Mouse (Mus musculus): ENCODE measurements around the gene B9d2. TPM values are rescaled to one million over a fixed set of nuclear protein-coding genes. Genes with fewer than 3 reads are reported as not detected.
A peak's percentile ranks its signal among the peaks of the same experiment; 100 is the strongest.

B9d2 gene
- polyA plus RNA-seq, 1 experiment from 2014 or later = 19.9 TPM

DNA sequence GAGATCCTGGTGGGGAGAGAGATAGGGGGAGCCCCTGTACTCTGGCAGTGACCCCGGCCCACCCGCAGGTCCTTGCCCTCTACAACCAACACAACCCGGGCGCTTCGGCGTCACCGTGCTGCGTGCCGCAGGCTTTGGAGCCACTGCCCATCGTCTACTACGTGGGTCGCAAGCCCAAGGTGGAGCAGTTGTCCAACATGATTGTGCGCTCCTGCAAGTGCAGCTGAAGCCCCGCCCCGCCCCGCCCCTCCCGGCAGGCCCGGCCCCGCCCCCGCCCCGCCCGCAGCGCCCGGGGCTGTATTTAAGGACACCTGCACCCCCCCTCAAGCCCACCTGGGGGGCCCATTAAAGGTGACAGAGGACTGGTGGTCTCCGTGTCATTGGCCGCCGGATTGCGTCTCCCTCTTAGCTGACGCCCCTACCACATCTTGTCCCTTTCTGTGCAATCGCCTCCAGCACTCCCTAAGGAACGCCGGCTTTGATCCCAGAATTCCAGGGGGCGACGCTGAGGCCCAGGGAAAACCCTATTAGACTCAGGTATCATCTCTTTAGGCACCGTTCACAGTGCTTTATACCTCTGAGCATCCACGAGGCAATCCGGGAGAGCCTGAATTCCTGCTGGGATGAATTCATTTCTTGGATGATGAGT lies 24.3 kb downstream of the B9d2 start:
- WGBS (ENCODE audit: insufficient replicate concordance) = 59% methylated on average over 31 of the region's 37 CpGs
- H3K36me3 ChIP-seq (replicated peaks) = peaks cover 58% of the 10 kb centered on the region
- H3K27ac ChIP-seq (replicated peaks) = no peak overlapping the region
- H3K4me3 ChIP-seq (replicated peaks) = no peak overlapping the region
- H3K27me3 ChIP-seq = no peaks in the 10 kb centered on the region
- no peak overlapping the region for H3K9ac ChIP-seq
- peak overlapping the region; percentile 51 for H3K4me2 ChIP-seq
- peaks cover 54% of the 10 kb centered on the region for H3K4me1 ChIP-seq (replicated peaks)
- no peaks in the 10 kb centered on the region; the same call in 1 of the 2 replicates for H3K9me3 ChIP-seq (replicated peaks)
- no peak for ATAC-seq (ENCODE audit: insufficient read depth)

GRCm38 (mm10) chr7:25705801-25706251 lies 25.2 kb downstream of the B9d2 start:
- Histone ChIP-seq H3K36me3 (replicated peaks) (peaks cover 49% of the 10 kb centered on the region), H3K27ac (replicated peaks) (peak overlapping the region; percentile 56), H3K9me3 (replicated peaks) (no peaks in the 10 kb centered on the region; the same call in 1 of the 2 replicates), H3K4me1 (replicated peaks) (peaks cover 64% of the 10 kb centered on the region), H3K9ac (no peak overlapping the region), H3K4me2 (no peak overlapping the region), H3K27me3 (no peaks in the 10 kb centered on the region), H3K4me3 (replicated peaks) (no peak overlapping the region)
- ATAC-seq (ENCODE audit: insufficient read depth) = no peak
- WGBS (ENCODE audit: insufficient replicate concordance) = 63% methylated on average over 6 of the region's 6 CpGs

DNA sequence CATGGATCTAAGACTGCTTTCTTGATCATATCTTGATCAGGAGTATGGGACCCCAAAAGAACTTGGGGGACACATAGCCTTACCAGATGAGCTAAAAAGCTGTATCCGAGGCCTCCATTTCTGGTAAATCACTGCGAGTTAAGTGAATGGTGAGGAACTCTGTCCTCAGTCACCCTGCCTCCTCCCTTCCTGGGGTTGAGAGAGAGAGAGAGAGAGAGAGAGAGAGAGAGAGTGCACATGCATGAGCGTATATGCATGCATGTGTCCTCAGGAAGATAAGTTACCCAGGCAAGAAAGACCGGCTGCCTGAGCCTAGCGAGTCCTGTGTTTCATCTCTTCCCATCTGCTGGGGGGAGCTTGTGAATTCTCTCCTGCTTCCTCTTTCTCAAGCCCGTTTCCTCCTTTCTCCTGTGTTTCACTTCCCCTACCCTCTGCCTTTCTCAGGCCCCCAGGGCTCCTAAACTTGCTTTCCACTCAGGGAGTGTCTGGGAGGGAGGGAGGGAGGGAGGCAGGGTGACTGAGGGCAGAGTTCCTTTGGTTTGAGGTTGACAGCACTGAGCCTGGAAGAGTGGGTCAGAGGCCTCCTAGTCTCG lies 26.1 kb downstream of the B9d2 start:
- no peak for ATAC-seq (ENCODE audit: insufficient read depth)
- Histone ChIP-seq H3K4me2 (no peak overlapping the region), H3K4me3 (replicated peaks) (no peak overlapping the region), H3K9me3 (replicated peaks) (no peaks in the 10 kb centered on the region; the same call in 1 of the 2 replicates), H3K27me3 (no peaks in the 10 kb centered on the region), H3K27ac (replicated peaks) (peak overlapping the region; percentile 56), H3K4me1 (replicated peaks) (peaks cover 70% of the 10 kb centered on the region), H3K36me3 (replicated peaks) (peaks cover 47% of the 10 kb centered on the region), H3K9ac (no peak overlapping the region)
- 42% methylated on average over 7 of the region's 7 CpGs for WGBS (ENCODE audit: insufficient replicate concordance)

DNA sequence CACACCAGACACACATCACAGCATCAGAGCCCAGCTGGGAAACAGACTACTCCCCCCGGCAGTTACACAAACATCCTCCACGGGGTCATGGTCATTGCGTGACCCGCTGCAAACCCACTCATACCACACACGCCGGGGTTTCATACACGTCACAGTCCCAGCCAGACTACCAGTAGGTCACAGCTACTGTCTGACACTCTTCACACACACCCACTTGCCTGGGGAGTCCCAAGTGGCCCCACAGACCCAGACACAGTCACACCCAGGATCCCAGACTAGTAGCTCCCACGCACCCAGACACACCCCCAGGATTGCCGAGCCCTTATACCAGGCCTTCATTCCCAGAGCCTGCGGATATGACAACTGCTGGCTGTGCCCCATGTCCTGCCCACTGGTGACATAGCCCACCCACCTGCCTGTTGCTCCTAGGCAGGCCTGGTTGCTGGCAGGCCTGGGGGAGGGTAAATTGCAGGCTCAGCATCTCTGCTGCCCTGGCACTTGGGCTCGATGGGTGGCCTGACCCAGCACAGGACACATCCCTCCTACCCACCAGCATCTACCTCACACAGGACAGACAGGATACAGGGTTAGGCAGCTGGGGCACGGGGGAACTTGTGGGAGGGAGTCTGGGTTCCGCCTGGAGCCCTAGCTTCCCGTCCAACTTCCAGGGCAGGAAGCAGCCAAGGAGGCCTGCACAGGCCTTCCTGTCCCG lies 27.2 kb downstream of the B9d2 start:
- peak; percentile 8; the same call in 1 of the 2 replicates for ATAC-seq (ENCODE audit: insufficient read depth)
- H3K4me1 ChIP-seq (replicated peaks) = peaks cover 79% of the 10 kb centered on the region
- 58% methylated on average over 15 of the region's 15 CpGs for WGBS (ENCODE audit: insufficient replicate concordance)
- peak overlapping the region; percentile 57 for H3K27ac ChIP-seq (replicated peaks)
- H3K4me3 ChIP-seq (replicated peaks) = no peak overlapping the region
- peaks cover 42% of the 10 kb centered on the region for H3K36me3 ChIP-seq (replicated peaks)
- H3K27me3 ChIP-seq = no peaks in the 10 kb centered on the region
- no peaks in the 10 kb centered on the region for H3K9me3 ChIP-seq (replicated peaks)
- H3K4me2 ChIP-seq = no peak overlapping the region; the same call in 1 of the 2 replicates
- no peak overlapping the region for H3K9ac ChIP-seq

- H3K4me3 ChIP-seq (replicated peaks) = no peak overlapping the region
- peaks cover 48% of the 10 kb centered on the region for H3K36me3 ChIP-seq (replicated peaks)
- no peak overlapping the region for H3K4me2 ChIP-seq
- H3K4me1 ChIP-seq (replicated peaks) = peaks cover 61% of the 10 kb centered on the region
- no peaks in the 10 kb centered on the region for H3K27me3 ChIP-seq
- H3K9me3 ChIP-seq (replicated peaks) = no peaks in the 10 kb centered on the region
- H3K27ac ChIP-seq (replicated peaks) = no peak overlapping the region
- H3K9ac ChIP-seq = no peak overlapping the region
- ATAC-seq (ENCODE audit: insufficient read depth) = no peak
- 50% methylated on average over 12 of the region's 12 CpGs for WGBS (ENCODE audit: insufficient replicate concordance)
These were observed 29.4 kb downstream of the B9d2 start for GRCm38 (mm10) chr7:25709961-25710360.

GRCm38 (mm10) chr7:25710519-25711130 lies 30.0 kb downstream of the B9d2 start:
- no peak overlapping the region for H3K4me3 ChIP-seq (replicated peaks)
- peaks cover 49% of the 10 kb centered on the region for H3K36me3 ChIP-seq (replicated peaks)
- ATAC-seq (ENCODE audit: insufficient read depth) = no peak
- no peak overlapping the region for H3K9ac ChIP-seq
- H3K27ac ChIP-seq (replicated peaks) = no peak overlapping the region
- H3K4me2 ChIP-seq = no peak overlapping the region
- H3K27me3 ChIP-seq = no peaks in the 10 kb centered on the region
- H3K9me3 ChIP-seq (replicated peaks) = no peaks in the 10 kb centered on the region
- H3K4me1 ChIP-seq (replicated peaks) = peaks cover 55% of the 10 kb centered on the region
- 56% methylated on average over 6 of the region's 7 CpGs for WGBS (ENCODE audit: insufficient replicate concordance)

- Histone ChIP-seq H3K4me2 (no peak overlapping the region), H3K27ac (replicated peaks) (no peak overlapping the region), H3K9me3 (replicated peaks) (no peaks in the 10 kb centered on the region), H3K4me3 (replicated peaks) (no peak overlapping the region), H3K9ac (no peak overlapping the region), H3K36me3 (replicated peaks) (peaks cover 50% of the 10 kb centered on the region), H3K27me3 (no peaks in the 10 kb centered on the region), H3K4me1 (replicated peaks) (peaks cover 49% of the 10 kb centered on the region)
- WGBS (ENCODE audit: insufficient replicate concordance) = 62% methylated on average over 5 of the region's 5 CpGs
- ATAC-seq (ENCODE audit: insufficient read depth) = no peak
These were observed 30.6 kb downstream of the B9d2 start for GRCm38 (mm10) chr7:25711165-25711564.

DNA sequence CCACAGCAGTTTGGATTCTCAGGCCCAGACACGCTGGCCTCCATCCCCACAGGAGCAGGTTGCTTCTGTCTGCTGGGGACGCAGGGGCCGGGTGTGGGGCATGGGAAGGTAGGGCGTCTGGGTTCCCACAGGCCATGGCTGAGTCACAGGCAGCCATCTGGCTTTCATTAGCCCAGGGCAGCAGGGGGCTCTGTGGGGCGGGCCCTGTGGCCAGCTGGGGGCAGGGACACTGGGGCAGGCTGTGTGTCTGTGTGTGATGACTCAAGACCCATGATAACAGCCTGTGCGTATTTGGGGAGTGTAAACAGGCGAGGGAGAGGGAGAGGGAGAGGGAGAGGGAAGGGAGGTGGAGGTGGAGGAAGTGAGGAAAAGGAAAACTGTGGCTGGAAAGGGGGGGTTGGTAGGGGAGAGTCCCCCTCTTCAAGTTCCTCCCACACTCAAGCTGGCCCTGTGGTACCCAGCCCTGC lies 31.2 kb downstream of the B9d2 start:
- WGBS (ENCODE audit: insufficient replicate concordance) = 24% methylated on average over 7 of the region's 7 CpGs

DNA sequence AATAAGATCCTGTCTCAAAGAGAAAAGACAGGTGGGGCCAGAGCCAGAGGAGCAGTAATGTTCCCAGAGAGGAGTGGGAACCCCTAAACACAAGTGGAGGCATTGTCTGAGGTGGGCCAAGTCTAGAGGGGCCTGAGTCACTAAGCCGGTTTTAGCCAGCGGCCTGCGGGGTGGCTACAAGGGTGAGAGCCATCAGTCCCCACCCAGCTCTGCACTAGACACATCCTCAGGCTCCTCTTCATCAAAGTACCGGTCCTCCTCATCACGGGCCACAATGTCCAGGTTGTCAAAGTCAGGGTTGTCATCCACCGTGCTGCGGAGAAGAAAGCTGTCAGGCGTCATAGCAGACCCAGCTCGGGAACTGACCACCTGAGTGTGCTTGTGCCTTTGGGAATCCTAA lies 32.2 kb downstream of the B9d2 start:
- H3K4me1 ChIP-seq (replicated peaks) = peaks cover 44% of the 10 kb centered on the region
- 79% methylated on average over 9 of the region's 9 CpGs for WGBS (ENCODE audit: insufficient replicate concordance)
- peaks cover 58% of the 10 kb centered on the region for H3K36me3 ChIP-seq (replicated peaks)

More for the DNA sequence above, 31.2 kb downstream of the B9d2 start:
- peak; percentile 31; the same call in 1 of the 2 replicates for ATAC-seq (ENCODE audit: insufficient read depth)
- H3K4me2 ChIP-seq = no peak overlapping the region
- H3K36me3 ChIP-seq (replicated peaks) = peaks cover 52% of the 10 kb centered on the region
- H3K27ac ChIP-seq (replicated peaks) = peak overlapping the region; percentile 45; the same call in 1 of the 2 replicates
- H3K9me3 ChIP-seq (replicated peaks) = no peaks in the 10 kb centered on the region
- no peaks in the 10 kb centered on the region for H3K27me3 ChIP-seq
- no peak overlapping the region for H3K4me3 ChIP-seq (replicated peaks)
- no peak overlapping the region for H3K9ac ChIP-seq
- H3K4me1 ChIP-seq (replicated peaks) = peaks cover 44% of the 10 kb centered on the region

GRCm38 (mm10) chr7:25714581-25714980 lies 34.0 kb downstream of the B9d2 start:
- no peak overlapping the region for H3K4me3 ChIP-seq (replicated peaks)
- H3K27me3 ChIP-seq = no peaks in the 10 kb centered on the region
- no peaks in the 10 kb centered on the region for H3K9me3 ChIP-seq (replicated peaks)
- no peak overlapping the region for H3K4me2 ChIP-seq
- H3K9ac ChIP-seq = no peak overlapping the region
- no peak for ATAC-seq (ENCODE audit: insufficient read depth)
- 85% methylated on average over 8 of the region's 8 CpGs for WGBS (ENCODE audit: insufficient replicate concordance)
- no peak overlapping the region for H3K27ac ChIP-seq (replicated peaks)
- H3K36me3 ChIP-seq (replicated peaks) = peaks cover 58% of the 10 kb centered on the region
- peaks cover 51% of the 10 kb centered on the region for H3K4me1 ChIP-seq (replicated peaks)

More for the DNA sequence above, 32.2 kb downstream of the B9d2 start:
- Histone ChIP-seq H3K4me2 (no peak overlapping the region), H3K9me3 (replicated peaks) (no peaks in the 10 kb centered on the region), H3K27me3 (no peaks in the 10 kb centered on the region), H3K9ac (no peak overlapping the region), H3K4me3 (replicated peaks) (no peak overlapping the region), H3K27ac (replicated peaks) (no peak overlapping the region)
- no peak for ATAC-seq (ENCODE audit: insufficient read depth)

Data from liver, embryonic 15.5 days (tissue).